Mouse (Mus musculus) heart, postnatal 0 days (tissue): Measurements from ENCODE around the gene Shq1.

Source experiments
- CTCF ChIP-seq: IDR thresholded peaks from 2 replicates; pipeline ENCODE4 v1.5.1; 2016; ENCODE audit warnings: antibody characterized with exemption, control low read depth, low read depth
- EP300 ChIP-seq: IDR thresholded peaks from 2 replicates; pipeline ENCODE4 v1.6.1; 2016; ENCODE audit warnings: antibody characterized with exemption, low read depth

DNA sequence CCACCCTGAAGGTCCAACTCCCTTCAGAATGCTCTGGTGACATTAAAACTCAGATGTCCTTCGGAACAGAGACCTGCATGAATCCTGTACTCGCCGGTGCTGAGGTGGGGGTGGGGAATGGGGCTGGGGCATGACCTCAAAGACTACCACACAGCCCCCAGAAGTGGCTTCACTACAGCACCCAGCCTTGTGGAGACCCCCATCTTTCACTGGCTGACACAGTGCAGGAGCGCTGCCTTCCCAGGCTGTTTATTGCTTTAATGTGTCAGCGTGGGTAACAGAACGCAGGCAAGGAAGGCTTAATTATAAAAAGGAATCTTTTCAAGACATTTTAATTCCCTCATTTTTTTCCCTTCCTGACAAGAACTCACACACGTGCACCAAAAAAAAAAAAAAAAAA, 137.6 kb downstream of the Shq1 start:
- TF ChIP-seq EP300 (no peak), CTCF (no peak)
